Mouse (Mus musculus) CH12F3 (cell line): ENCODE measurements around the gene Mon1b.

Source experiments
- in situ Hi-C: fragments of 300-500 bp; cut with MboI; formaldehyde crosslinking; loops from 2 replicates; pipeline ENCODE4 v1.14.3; 2020; ENCODE audit warnings: low sequenced_read_pairs

The Mon1b gene

GRCm38 (mm10) chr8:113669924-113670323 lies 34.5 kb downstream of the Mon1b start:
- in situ Hi-C loops = loop anchor here (10.0 kb wide), 1 partner anchor 765 kb away; the partner anchor contains the start of gene Wwox

DNA sequence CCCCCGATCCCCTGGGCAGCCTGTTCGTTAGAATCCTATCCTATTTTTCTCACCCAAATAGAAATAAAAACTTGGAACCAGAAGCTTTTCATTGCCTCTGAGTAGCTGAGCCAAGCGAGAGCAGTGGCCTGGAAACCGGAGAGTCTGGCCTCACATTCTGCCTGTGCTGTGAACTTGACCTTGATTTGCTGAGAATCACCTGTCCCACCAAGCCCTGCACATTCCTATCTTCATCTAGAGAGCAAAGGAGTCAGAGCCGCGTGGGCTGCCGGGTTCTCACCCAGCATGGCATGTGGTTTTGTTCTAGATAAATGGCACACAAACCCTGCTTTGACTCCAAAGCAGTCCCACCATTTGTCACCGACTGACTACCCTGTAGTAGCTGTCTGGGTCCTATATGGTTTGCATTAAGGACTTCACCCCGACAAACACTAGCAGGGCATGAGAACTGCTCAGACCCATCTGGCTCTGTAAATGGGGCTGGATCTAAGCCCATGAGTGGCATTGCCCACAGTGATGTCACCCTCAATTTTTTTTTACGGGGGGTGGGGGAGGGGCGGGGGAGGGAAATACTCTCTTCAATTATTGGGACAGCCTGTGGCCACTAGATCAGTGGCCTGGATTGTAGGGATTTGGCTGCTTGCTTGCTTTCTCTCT lies 37.3 kb downstream of the Mon1b start:
- in situ Hi-C loops = no loop called here

GRCm38 (mm10) chr8:113673300-113673699 lies 37.9 kb downstream of the Mon1b start:
- in situ Hi-C loops = no loop called here

- in situ Hi-C loops = no loop called here
These were observed 39.2 kb downstream of the Mon1b start for GRCm38 (mm10) chr8:113674611-113675010.

- in situ Hi-C loops = no loop called here
These were observed 39.9 kb downstream of the Mon1b start for GRCm38 (mm10) chr8:113675281-113675680.

GRCm38 (mm10) chr8:113676811-113677210 lies 41.4 kb downstream of the Mon1b start:
- in situ Hi-C loops = no loop called here

DNA sequence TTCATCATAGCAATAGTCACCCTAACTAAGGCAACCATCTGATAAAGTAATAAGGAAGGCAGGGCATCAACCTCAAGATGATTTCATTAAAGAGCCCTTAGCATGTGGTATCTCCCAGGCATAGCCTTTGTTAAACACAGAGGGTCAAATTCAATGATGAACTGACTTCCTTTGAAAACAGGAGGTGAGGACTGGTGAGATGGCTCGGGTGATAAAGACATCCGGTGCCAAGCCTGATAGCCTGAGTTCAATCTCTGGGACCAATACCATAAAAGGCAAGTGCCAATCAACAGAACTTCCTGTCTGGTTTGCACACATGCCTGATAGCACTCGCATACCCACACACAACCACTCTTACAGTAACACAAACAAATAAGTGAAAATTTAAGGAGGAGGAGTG lies 44.0 kb downstream of the Mon1b start:
- in situ Hi-C loops = no loop called here

DNA sequence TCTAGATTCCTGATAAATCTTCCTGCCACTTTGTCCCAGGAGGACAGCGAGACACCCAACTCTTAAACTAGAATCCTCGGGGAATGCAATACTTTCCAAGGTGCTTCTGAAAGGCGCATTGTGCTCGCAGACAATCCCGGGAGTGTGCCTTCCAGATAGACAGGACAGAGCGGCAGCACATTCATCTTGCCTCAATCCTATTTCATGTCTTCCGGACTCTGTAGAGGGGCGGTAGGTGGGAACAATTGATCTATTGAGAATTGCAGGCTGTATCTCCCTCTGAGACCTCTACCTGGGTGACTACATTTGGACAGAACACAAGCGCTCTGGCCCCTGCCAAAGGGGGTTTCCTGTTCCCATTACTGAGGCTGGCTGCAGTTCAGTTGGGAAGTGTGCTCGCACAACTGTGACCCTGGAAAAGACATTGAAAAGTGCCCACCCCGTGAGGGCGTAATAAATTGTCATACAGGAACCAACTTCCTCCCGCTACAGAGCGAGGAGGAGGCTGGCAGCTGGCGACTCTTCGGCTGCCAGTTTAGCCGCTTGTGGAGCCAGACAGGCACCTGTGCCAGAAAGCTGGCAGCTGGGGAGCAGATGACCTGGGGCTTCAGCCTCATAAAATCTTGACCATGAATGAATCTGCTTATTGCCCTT lies 52.6 kb downstream of the Mon1b start:
- in situ Hi-C loops = no loop called here

GRCm38 (mm10) chr8:113688543-113688915 lies 53.1 kb downstream of the Mon1b start:
- in situ Hi-C loops = no loop called here

GRCm38 (mm10) chr8:113691622-113692343 lies 56.4 kb downstream of the Mon1b start:
- in situ Hi-C loops = no loop called here
